Mouse (Mus musculus): ENCODE data around the gene Ctdspl. TPM values are rescaled to one million over a fixed set of nuclear protein-coding genes. Genes with fewer than 3 reads are reported as not detected.

Gene Ctdspl
- polyA plus RNA-seq, 1 experiment: 4.9 TPM

DNA sequence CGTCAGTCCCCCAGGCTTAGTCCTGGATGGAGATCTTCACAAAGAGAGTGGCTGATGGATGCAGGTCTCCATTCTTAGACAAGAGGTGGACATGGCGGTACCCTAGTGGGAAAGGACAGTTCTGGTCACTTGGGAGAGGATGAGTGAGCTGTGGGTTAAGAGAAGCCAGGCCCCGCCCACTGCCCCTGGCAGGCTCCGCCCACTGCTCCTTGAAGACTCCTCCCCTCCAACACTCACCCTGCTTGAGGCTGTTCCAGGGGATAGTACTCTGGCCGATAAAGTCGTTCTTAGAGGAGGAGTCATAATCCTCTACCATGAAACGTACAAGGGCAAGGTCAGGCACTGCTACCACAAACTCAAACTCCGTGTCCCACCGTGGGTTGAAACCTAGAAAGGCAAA is 145.5 kb downstream of the Ctdspl start:
- Histone ChIP-seq H3K27me3 (ENCODE audit: control insufficient read depth, insufficient read depth, insufficient read length) (peaks cover 2% of the 10 kb centered on the region), H3K79me2 (ENCODE audit: control insufficient read depth, insufficient read depth) (no peaks in the 10 kb centered on the region), H3K36me3 (ENCODE audit: control insufficient read depth, insufficient read depth) (no peaks in the 10 kb centered on the region), H3K4me2 (ENCODE audit: low read depth) (no peak overlapping the region), H3K4me3 (no peak overlapping the region), H3ac (ENCODE audit: control insufficient read depth, insufficient read length) (no peak overlapping the region)
- no peak for TF ChIP-seq TCF3 (IDR thresholded peaks at IDR 0.05; ENCODE audit: insufficient read length, low read depth)
- TF ChIP-seq TCF12 (IDR thresholded peaks at IDR 0.05; ENCODE audit: insufficient read depth, poor library complexity, severe bottlenecking): no peak
- no peak for TF ChIP-seq E2F4 (IDR thresholded peaks at IDR 0.05; ENCODE audit: insufficient read depth)
- TF ChIP-seq USF1 (IDR thresholded peaks at IDR 0.05; ENCODE audit: low read depth): no peak
- TF ChIP-seq POLR2A (IDR thresholded peaks at IDR 0.05; ENCODE audit: insufficient read length, low read depth): no peak
- no peak for TF ChIP-seq POLR2AphosphoS2 (IDR thresholded peaks at IDR 0.05; ENCODE audit: insufficient read length, low read depth)
- no peak for TF ChIP-seq MYOD1 (IDR thresholded peaks at IDR 0.05; ENCODE audit: control insufficient read depth in 1 of 3, insufficient read length in 2 of 3, low read depth in 2 of 3)
- TF ChIP-seq MAX (IDR thresholded peaks at IDR 0.05; ENCODE audit: low read depth): no peak
- TF ChIP-seq REST (IDR thresholded peaks at IDR 0.05; ENCODE audit: insufficient read depth, insufficient read length): no peak
- no peak for TF ChIP-seq SRF (IDR thresholded peaks at IDR 0.05; ENCODE audit: control insufficient read depth, insufficient read length, low read depth)

DNA sequence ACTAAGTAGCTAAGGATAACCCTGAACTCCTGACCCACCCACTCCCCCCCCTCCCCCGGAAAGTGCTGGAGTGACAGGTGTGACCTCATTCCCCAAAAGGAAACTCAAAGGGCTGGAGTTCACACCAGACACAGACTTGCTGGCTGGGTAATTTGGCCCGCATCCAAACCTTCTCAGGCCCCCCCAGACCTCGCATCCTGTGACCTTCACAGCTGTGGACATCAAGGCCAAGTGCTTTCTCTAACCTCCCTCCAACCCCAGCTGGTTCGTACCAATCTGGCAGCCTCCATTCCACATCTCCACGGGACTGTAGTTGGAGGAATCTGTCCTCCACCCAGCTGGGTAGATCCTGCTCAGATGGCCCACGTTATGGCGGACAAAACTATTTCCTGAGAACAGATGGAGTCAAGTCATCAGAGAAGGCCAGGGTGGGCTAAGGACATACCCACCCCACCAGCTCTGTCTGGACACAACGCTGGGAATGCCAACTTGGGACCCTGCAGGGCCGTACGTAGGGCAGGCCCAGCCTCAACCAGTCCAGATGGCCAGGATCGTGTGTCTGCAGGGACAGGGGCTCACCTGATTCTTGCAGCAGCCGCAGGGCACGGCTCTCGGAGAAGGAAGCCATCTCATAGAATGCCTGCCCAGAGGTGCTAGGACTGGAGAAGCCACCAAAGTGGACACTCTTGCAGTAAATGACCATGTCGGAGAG is 147.1 kb downstream of the Ctdspl start:
- TF ChIP-seq POLR2AphosphoS2 (IDR thresholded peaks at IDR 0.05; ENCODE audit: insufficient read length, low read depth) (no peak), E2F4 (IDR thresholded peaks at IDR 0.05; ENCODE audit: insufficient read depth) (no peak), POLR2A (IDR thresholded peaks at IDR 0.05; ENCODE audit: insufficient read length, low read depth) (no peak), USF1 (IDR thresholded peaks at IDR 0.05; ENCODE audit: low read depth) (no peak), REST (IDR thresholded peaks at IDR 0.05; ENCODE audit: insufficient read depth, insufficient read length) (no peak), CEBPB (IDR thresholded peaks at IDR 0.05; ENCODE audit: insufficient read depth, poor library complexity, severe bottlenecking) (no peak), MAX (IDR thresholded peaks at IDR 0.05; ENCODE audit: low read depth) (no peak), TCF3 (IDR thresholded peaks at IDR 0.05; ENCODE audit: insufficient read length, low read depth) (no peak), TCF12 (IDR thresholded peaks at IDR 0.05; ENCODE audit: insufficient read depth, poor library complexity, severe bottlenecking) (no peak), SRF (IDR thresholded peaks at IDR 0.05; ENCODE audit: control insufficient read depth, insufficient read length, low read depth) (no peak), MYOG (IDR thresholded peaks at IDR 0.05; ENCODE audit: control insufficient read depth in 1 of 3, insufficient read depth in 1 of 3, insufficient read length in 2 of 3, low read depth in 2 of 3) (no peak), MYOD1 (IDR thresholded peaks at IDR 0.05; ENCODE audit: control insufficient read depth in 1 of 3, insufficient read length in 2 of 3, low read depth in 2 of 3) (no peak)
- Histone ChIP-seq H3K27me3 (ENCODE audit: control insufficient read depth, insufficient read depth, insufficient read length) (no peaks in the 10 kb centered on the region), H3K4me3 (no peak overlapping the region), H3K79me2 (ENCODE audit: control insufficient read depth, insufficient read depth) (no peaks in the 10 kb centered on the region), H3ac (ENCODE audit: control insufficient read depth, insufficient read length) (no peak overlapping the region), H3K36me3 (ENCODE audit: control insufficient read depth, insufficient read depth) (no peaks in the 10 kb centered on the region), H3K4me2 (ENCODE audit: low read depth) (no peak overlapping the region)

DNA sequence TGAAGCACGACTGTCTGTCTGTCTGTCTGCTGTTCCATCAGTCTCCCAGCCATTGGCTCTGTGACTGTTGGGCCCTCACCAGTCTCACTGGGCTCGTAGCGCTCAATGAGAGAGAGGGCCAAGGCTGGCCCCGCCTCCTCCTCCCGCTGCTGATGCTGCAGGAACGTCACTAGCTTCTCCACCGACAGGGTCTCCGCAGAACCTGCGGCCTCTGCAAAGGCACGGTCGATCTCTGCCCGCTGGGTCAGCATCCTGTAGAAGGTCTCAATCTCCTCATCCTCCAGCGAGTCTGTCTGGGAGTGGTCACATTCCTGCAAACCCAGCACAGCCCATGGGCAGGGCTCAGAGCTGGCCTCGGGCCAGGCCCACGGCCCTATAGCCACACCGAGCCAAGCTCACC is 149.4 kb downstream of the Ctdspl start:
- Histone ChIP-seq H3K4me3 (no peak overlapping the region), H3K36me3 (ENCODE audit: control insufficient read depth, insufficient read depth) (no peaks in the 10 kb centered on the region), H3K4me2 (ENCODE audit: low read depth) (no peak overlapping the region), H3K27me3 (ENCODE audit: control insufficient read depth, insufficient read depth, insufficient read length) (no peaks in the 10 kb centered on the region), H3K79me2 (ENCODE audit: control insufficient read depth, insufficient read depth) (no peaks in the 10 kb centered on the region), H3ac (ENCODE audit: control insufficient read depth, insufficient read length) (no peak overlapping the region)
- TF ChIP-seq SRF (IDR thresholded peaks at IDR 0.05; ENCODE audit: control insufficient read depth, insufficient read length, low read depth): no peak
- TF ChIP-seq POLR2A (IDR thresholded peaks at IDR 0.05; ENCODE audit: insufficient read length, low read depth): no peak
- TF ChIP-seq MAX (IDR thresholded peaks at IDR 0.05; ENCODE audit: low read depth): no peak
- no peak for TF ChIP-seq REST (IDR thresholded peaks at IDR 0.05; ENCODE audit: insufficient read depth, insufficient read length)
- no peak for TF ChIP-seq POLR2AphosphoS2 (IDR thresholded peaks at IDR 0.05; ENCODE audit: insufficient read length, low read depth)
- no peak for TF ChIP-seq CEBPB (IDR thresholded peaks at IDR 0.05; ENCODE audit: insufficient read depth, poor library complexity, severe bottlenecking)
- no peak for TF ChIP-seq USF1 (IDR thresholded peaks at IDR 0.05; ENCODE audit: low read depth)
- TF ChIP-seq TCF12 (IDR thresholded peaks at IDR 0.05; ENCODE audit: insufficient read depth, poor library complexity, severe bottlenecking): no peak
- TF ChIP-seq TCF3 (IDR thresholded peaks at IDR 0.05; ENCODE audit: insufficient read length, low read depth): no peak
- no peak for TF ChIP-seq MYOG (IDR thresholded peaks at IDR 0.05; ENCODE audit: control insufficient read depth in 1 of 3, insufficient read depth in 1 of 3, insufficient read length in 2 of 3, low read depth in 2 of 3)
- TF ChIP-seq E2F4 (IDR thresholded peaks at IDR 0.05; ENCODE audit: insufficient read depth): no peak
- no peak for TF ChIP-seq MYOD1 (IDR thresholded peaks at IDR 0.05; ENCODE audit: control insufficient read depth in 1 of 3, insufficient read length in 2 of 3, low read depth in 2 of 3)

DNA sequence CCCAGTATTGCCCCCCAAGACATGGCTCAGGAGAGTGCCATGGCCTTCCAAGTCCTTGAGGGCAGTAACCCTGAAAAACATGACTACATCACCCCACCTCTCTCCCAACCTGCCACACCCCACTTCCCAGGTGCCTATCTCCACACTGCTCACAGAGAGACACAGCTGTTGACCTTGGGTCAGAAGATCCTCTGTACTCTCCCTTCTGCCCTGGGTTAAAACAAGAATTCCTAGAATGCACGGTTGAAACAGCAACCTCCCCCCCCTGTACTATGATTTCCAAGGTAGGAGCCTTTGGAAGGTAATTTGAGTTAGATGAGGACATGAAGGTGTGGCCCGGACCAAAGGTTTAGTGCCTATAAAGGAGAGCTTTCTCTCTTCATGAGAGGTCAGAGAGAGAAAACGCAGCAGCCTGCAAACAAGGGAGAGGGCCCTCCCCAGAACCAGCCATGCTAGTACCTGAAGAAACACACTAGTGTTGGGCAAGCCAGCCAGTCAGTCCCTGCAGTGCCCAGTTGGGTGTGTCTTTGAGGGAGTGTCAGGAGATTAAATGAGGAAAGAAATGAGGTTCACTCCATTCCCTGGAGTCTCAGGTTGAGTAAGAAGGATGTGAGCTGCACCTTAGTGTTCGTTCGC is 153.9 kb downstream of the Ctdspl start:
- Histone ChIP-seq H3K79me2 (ENCODE audit: control insufficient read depth, insufficient read depth) (no peaks in the 10 kb centered on the region), H3K4me3 (no peak overlapping the region), H3K4me2 (ENCODE audit: low read depth) (no peak overlapping the region), H3ac (ENCODE audit: control insufficient read depth, insufficient read length) (no peak overlapping the region), H3K36me3 (ENCODE audit: control insufficient read depth, insufficient read depth) (no peaks in the 10 kb centered on the region), H3K27me3 (ENCODE audit: control insufficient read depth, insufficient read depth, insufficient read length) (no peaks in the 10 kb centered on the region)
- TF ChIP-seq CEBPB (IDR thresholded peaks at IDR 0.05; ENCODE audit: insufficient read depth, poor library complexity, severe bottlenecking): no peak
- no peak for TF ChIP-seq REST (IDR thresholded peaks at IDR 0.05; ENCODE audit: insufficient read depth, insufficient read length)
- TF ChIP-seq TCF12 (IDR thresholded peaks at IDR 0.05; ENCODE audit: insufficient read depth, poor library complexity, severe bottlenecking): no peak
- TF ChIP-seq POLR2AphosphoS2 (IDR thresholded peaks at IDR 0.05; ENCODE audit: insufficient read length, low read depth): no peak
- no peak for TF ChIP-seq MYOG (IDR thresholded peaks at IDR 0.05; ENCODE audit: control insufficient read depth in 1 of 3, insufficient read depth in 1 of 3, insufficient read length in 2 of 3, low read depth in 2 of 3)
- no peak for TF ChIP-seq E2F4 (IDR thresholded peaks at IDR 0.05; ENCODE audit: insufficient read depth)
- TF ChIP-seq MYOD1 (IDR thresholded peaks at IDR 0.05; ENCODE audit: control insufficient read depth in 1 of 3, insufficient read length in 2 of 3, low read depth in 2 of 3): no peak
- TF ChIP-seq SRF (IDR thresholded peaks at IDR 0.05; ENCODE audit: control insufficient read depth, insufficient read length, low read depth): no peak
- no peak for TF ChIP-seq TCF3 (IDR thresholded peaks at IDR 0.05; ENCODE audit: insufficient read length, low read depth)

Measured in myocyte (in vitro differentiated cells).